Mouse (Mus musculus) granulocyte monocyte progenitor cell, adult 5-6 weeks (primary cell): ENCODE results near the gene Galnt6. TPM values are rescaled to one million over a fixed set of nuclear protein-coding genes. Genes with fewer than 3 reads are reported as not detected.
A peak's percentile ranks its signal among the peaks of the same experiment; 100 is the strongest.

Experiments used
- ATAC-seq: replicated peaks from 2 replicates; pipeline ENCODE4 v1.8.0; 2016; ENCODE audit warnings: mild to moderate bottlenecking, moderate TSS enrichment, inconsistent platforms; ENCODE audit not compliant: poor library complexity, severe bottlenecking
- total RNA-seq, 2 experiments: library from RNA; stranded (forward) in 1 of 2; stranded (reverse) in 1 of 2; fragments of 200-712, 200-1000 nt in 1 of 2; fragments of >200 nt in 1 of 2; fragmentation: Nextera tagmentation in 1 of 2; gene quantifications; 2 replicates each; pipeline ENCODE4 v1.2.3; 2014 to 2017

The Galnt6 gene
- total RNA-seq, 2 experiments from 2014 or later: 27.4 to 44.6 TPM

DNA sequence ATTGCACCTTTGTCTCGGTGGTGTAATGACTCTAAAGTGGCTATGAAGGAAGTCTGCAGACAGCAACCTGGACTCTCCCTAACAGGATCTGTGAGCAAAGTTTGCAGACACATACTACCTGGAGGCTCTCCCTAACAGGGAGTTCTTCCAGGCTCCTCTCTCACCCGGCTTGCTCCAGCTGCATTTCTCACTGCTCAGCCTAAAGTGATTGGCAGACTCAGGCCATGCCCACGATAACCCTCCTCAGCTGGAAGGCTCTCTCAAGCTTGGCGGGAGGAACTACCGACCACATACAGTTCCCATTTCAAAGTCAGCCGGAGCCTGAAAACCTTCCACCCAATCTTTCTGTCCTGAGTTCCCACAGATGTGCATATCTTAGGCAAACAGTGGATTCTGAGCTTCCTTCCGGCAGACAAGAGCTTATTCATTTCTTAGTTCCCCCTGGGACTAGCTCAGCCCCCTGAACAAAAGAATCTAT lies 62.9 kb downstream of the Galnt6 start:
- ATAC-seq: peak; percentile 53

DNA sequence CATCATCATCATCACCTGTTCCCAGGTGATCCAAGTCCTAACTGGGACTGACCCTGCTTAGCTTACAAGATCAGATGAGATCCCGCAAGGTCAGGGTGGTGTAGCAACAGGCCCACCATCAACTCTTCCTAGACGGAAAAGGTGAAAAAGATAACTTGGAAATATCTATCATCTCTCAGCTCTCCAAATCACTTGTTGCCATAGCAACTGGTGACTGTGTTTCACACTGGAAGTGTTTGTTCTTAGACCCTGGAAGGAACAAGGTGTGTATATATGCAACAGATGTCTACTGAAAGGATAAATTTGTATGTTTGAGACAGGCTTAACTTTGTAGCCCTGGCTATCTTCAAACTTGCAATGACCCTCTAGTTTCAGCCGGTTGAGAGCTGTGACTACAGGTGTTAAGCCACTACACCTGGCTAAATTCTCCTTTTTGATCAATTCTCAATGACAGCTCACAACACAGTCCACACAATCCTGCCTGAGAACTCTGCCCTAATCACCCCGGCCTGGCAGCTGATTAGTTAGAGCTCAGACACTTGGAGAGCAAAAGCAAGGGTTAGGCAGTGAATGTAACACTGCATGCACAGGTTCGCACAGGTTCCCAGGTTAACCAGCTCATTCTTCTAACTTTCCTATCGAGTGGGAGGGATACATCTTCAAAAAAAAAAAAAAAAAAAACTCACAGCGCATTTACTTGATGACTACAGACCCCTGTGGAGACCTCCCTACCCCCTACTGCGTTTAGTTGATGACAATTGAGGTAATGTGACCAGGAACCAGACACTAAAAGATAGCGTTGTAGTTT lies 63.6 kb downstream of the Galnt6 start:
- no peak for ATAC-seq

DNA sequence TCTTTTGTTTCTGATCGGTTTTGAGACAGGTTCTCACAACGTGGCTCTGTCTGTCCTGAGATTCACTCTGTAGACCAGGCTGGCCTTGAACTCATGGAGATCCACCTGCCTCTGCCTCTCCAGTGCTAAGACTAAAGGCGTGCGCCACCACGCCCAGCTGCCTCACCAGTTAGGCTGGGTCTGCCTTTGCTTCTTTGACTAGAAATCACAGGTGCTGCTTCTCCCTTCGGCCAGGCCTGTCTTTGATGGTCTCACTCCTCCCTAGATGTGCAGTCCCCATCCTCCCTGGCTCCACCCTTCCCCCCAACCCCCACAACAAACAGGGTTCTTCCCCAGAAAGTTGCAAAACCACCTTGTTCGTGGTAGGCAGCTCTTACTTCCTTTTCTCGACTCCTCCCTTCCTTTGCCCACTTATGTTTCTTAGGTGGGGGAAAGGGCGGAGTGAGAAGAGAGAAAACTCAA lies 64.3 kb downstream of the Galnt6 start:
- peak; percentile 65 for ATAC-seq

DNA sequence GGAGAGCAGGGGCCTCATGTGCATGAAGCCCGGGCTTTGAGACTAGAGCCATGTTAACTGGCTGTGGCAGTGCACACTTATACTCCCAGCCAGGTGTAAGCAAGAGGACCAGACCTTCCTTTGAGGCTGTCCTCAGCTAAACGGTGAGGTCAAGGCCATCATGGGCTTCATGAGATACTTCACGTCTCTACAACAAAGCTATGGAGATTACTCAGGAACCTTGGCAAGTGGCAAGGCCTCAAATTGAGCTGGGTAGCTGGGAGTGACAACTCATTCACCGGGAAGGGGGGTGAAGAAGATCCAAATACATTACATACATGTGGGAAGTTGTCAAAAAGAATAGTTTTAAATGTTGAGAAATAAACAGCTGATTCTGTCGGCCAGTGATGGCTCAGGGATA lies 68.4 kb downstream of the Galnt6 start:
- no peak for ATAC-seq

DNA sequence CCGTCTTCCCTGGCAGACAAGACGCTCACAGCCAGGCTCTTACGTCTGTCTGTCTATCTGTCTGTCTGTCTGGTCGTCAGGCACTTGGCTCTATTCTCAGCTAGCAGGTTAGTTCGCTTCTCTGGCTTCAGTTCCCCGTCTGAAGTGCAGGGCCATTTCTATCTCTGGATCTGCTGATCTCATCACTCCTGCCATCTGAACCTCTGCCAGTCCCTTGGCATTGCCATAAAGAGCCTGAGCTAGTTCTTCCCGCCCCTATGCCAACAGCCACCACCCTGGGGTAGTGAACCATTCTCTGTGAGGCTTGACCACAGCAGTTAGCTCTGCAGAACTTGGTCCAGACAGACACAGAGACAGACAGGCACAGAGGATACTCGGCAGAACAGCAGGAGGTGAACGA lies 68.9 kb downstream of the Galnt6 start:
- no peak for ATAC-seq

DNA sequence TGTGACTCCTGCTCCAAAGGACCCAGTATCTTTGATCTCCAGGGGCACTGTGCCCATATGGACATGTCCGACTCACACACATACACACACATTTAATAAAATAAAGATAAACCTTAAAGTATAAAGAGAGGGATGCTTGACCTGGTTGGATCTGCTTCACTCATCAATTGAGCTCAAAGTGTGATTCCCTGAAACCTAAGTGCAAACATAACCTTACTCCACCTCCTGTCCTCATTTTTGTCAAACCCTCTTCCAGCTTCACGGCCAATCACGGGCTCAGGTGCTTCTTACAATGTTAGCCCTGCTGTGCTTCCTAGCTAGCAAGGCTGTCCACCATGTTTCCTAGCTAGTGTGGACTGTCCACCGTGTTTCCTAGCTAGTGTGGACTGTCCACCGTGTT lies 74.0 kb downstream of the Galnt6 start:
- ATAC-seq: no peak

DNA sequence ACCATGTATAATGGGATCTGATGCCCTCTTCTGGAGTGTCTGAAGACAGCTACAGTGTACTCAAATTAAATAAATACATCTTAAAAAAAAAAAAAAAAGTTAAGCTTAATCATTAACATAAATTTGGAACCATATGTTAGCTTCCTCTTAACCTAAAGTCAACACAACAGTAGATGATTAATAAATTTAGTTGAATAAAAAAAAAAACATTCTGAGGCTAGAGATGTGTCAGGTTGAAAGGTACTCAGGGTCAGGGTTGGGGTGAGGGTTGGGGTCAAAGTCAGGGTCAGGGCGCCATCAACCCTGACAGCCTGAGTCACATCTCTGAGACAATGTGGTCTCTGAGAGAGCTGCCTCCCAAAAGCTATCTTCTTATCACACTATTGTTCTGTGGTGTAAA lies 74.9 kb downstream of the Galnt6 start:
- no peak for ATAC-seq

DNA sequence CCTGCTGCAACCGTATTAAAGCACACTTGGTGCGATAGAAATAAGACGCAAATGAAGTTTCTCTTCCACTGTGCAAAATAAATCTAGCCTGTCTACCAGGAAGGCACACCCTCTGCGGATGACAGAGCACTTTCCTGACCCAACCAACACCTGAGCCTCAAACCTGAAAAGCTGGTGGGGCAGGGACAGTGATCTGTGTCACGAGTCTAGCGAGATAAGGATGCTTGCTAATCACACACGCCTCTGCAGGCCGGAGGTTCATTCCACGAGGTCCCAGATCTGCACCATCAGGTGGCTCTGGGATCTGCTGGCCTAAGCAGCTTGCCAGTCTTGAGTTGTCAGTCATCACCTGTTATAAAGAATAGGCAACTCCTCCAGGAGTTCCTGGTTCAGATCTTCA lies 77.6 kb downstream of the Galnt6 start:
- no peak for ATAC-seq

DNA sequence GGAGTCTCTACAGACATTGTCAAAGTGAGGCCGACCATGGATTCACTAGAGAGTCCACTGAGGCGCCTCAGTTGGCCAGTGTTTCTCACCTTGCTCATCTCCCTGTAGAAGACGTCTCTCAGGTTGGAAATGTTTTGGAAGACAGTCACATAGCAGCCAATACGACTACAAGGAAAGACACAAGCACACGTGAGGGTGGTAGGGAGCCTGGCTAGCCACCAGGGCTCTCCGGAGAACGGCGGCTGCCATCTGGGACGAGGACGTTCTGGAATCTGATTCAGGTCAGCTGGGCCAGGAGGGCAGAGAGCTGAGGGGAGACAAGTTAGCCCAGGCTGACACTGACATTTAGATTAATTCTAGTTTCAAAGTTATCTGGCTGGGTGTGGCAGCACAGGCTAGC lies 79.1 kb downstream of the Galnt6 start:
- ATAC-seq: no peak

DNA sequence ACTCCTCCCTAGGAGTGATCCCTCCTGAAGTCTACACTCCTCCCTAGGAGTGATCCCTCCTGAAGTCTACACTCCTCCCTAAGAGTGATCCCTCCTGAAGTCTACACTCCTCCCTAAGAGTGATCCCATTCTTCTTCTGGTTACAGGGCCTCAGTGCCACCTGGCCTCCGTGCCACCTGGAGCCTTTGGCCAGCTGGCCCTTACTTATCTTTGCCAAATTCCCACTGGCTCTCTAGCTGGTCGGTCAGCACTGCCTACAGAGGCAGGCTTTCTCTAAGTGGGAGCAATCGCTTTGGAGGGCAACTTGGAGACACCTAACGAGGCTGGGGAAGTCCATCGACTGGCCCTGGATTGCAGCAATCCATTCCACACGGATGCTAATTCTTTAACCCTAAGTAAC lies 83.0 kb downstream of the Galnt6 start:
- ATAC-seq: no peak

DNA sequence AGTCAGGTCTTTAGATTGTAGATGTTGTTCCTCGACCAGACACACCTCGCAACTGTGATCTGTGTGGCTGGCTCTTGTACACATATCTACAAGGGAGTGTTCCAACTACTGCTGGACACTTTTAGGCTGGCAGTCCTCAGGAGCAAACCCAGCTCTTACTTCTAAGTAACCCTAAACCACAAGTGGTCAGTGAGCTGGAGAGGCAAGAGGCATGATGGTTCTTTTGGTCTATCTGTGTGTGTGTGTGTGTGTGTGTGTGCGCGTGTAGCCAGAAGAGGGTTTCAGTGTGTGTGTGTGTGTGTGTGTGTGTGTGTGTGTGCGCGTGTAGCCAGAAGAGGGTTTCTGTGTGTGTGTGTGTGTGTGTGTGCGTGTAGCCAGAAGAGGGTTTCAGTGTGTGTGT lies 86.7 kb downstream of the Galnt6 start:
- no peak for ATAC-seq

Other genes starting within 250 kb of the Galnt6 start
- gene Csrnp2, start 233.9 kb downstream of the Galnt6 start, total RNA-seq (2014; fragmentation: Nextera tagmentation): 1.1 and 2.5 TPM in 2 replicates
- 1.6 and 2.0 TPM in 2 replicates for gene Csrnp2, start 233.9 kb downstream of the Galnt6 start, total RNA-seq (2017)
- gene Tfcp2, start 177.4 kb downstream of the Galnt6 start, total RNA-seq (2014; fragmentation: Nextera tagmentation): 4.9 and 12.8 TPM in 2 replicates
- gene Tfcp2, start 177.4 kb downstream of the Galnt6 start, total RNA-seq (2017): 8.3 and 10.0 TPM in 2 replicates
- not detected in 2 replicates for gene Pou6f1, start 129.4 kb downstream of the Galnt6 start, total RNA-seq (2014; fragmentation: Nextera tagmentation)
- gene Pou6f1, start 129.4 kb downstream of the Galnt6 start, total RNA-seq (2017): 0.46 TPM in 1 of 2 replicates, not detected in the other
- gene Dazap2, start 114.0 kb downstream of the Galnt6 start, total RNA-seq (2014; fragmentation: Nextera tagmentation): 252 and 291 TPM in 2 replicates
- 155 and 168 TPM in 2 replicates for gene Dazap2, start 114.0 kb downstream of the Galnt6 start, total RNA-seq (2017)
- 5.4 and 6.1 TPM in 2 replicates for gene Smagp, start 92.4 kb downstream of the Galnt6 start, total RNA-seq (2014; fragmentation: Nextera tagmentation)
- not detected in 2 replicates for gene Smagp, start 92.4 kb downstream of the Galnt6 start, total RNA-seq (2017)
- 114 TPM in 2 replicates for gene Bin2, start 59.8 kb downstream of the Galnt6 start, total RNA-seq (2014; fragmentation: Nextera tagmentation)
- gene Bin2, start 59.8 kb downstream of the Galnt6 start, total RNA-seq (2017): 98.3 and 98.8 TPM in 2 replicates
- 4.7 and 7.9 TPM in 2 replicates for gene Cela1, start 41.5 kb downstream of the Galnt6 start, total RNA-seq (2014; fragmentation: Nextera tagmentation)
- gene Cela1, start 41.5 kb downstream of the Galnt6 start, total RNA-seq (2017): 2.3 and 2.5 TPM in 2 replicates
- gene Slc4a8, start 32.4 kb upstream of the Galnt6 start, total RNA-seq (2014; fragmentation: Nextera tagmentation): 11.3 and 23.0 TPM in 2 replicates
- gene Slc4a8, start 32.4 kb upstream of the Galnt6 start, total RNA-seq (2017): 26.9 and 34.5 TPM in 2 replicates
- gene Scn8a, start 140.5 kb upstream of the Galnt6 start, total RNA-seq (2014; fragmentation: Nextera tagmentation): not detected in 2 replicates
- not detected in 2 replicates for gene Scn8a, start 140.5 kb upstream of the Galnt6 start, total RNA-seq (2017)